Mouse (Mus musculus) urinary bladder, postnatal 36 days (tissue): ENCODE data around the gene Yipf3.

Experiments used
- DNase-seq, 2 experiments: peaks; one replicate each; pipeline ENCODE4 v3.0.0; 2022; ENCODE audit warnings: low spot score in 2 of 2, mixed read lengths in 1 of 2

The Yipf3 gene

DNA sequence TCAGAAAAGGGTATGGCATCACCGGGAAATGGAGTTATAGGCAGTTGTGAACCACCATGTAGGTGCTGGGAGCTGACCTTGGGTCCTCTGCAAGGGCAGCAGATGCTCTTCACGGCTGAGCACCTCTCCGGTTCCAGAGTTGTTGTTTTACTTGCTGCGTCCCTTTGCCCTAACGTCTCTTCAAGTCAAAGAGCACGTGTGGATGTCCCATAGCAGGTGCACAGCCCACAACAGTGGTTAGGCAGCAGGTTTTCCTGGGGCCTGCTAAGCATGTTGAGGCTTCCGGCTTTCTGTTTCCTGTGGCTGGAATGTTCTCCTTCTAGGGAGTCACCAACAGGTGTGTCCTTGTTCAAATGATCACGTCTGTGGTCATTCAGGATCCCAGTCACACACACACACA lies 36.0 kb downstream of the Yipf3 start:
- no peak for DNase-seq

DNA sequence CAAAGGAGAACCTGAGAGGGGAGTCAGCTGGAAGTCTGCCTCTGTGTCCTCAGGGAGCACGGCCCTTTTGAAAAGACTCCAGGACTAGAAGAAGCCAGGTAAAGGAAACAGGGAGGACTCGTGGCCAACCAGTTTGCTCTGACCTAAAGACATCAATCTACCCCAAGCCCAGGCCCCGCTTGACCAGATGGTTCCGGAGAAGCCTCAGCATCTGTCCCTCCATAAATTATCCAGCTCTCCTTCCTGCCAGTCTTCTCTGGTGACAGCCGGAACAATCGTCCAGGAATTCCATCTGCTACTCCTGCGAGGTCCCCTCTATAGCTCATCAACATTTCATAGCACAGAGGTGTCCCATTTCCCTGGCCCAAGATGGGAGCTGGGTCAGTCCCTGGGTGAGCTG lies 36.8 kb downstream of the Yipf3 start:
- no peak for DNase-seq

DNA sequence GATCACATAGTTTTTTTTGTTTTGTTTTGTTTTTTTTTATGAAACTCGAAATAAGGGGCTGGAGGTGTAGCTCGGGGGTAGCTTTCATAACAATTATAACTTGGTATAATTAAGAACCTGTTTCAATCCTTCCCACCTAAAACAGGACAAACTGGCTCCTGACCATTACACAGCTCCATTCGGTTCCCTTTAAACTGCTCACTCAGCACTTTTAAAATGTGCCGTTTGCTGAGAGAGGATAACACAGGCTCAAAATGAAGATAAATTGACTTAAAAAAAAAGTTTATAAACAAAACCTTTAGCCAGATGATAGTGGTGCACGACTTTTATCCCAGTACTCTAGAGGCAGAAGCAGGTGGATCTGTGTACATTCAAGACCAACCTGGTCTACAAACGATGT lies 37.5 kb downstream of the Yipf3 start:
- no peak for DNase-seq

DNA sequence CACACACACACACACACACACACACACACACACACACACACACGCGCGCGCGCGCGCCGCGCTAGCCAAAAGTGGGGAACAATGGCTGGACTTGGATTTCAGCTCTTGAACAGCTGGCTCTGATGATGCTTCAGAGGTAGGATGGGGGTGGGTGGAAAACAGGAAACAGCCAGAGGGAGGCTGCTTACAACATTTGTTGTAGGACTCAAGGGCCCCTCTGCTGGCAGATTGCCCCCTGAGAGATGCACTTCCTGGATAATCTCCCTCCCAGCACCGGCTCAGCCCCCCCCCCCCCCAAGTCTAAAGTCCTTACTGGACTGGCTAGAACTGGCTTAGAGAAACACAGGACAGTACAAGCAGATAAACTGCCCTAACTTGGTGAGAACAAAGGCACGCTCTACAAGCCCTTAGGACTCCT lies 39.8 kb downstream of the Yipf3 start:
- DNase-seq = no peak

DNA sequence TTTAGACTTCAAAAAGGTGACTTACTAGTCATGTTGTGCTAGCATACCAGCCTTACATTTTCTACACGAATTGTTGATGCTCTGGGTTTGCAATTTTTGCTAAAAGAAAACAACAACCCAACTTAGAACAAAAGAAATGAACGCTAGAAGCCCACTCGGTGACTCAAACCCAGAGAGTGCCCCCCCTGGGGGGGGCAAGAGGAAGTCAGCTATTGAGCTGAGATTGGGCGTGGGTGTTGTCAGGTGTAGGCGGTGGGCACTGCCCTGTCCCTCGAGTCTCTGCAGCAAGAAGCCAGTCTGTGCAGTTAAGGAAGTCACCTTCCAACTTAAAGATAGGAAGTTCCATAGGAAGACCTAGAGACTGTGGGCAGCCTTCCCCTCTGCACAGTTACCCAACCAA lies 48.7 kb downstream of the Yipf3 start:
- no peak for DNase-seq

DNA sequence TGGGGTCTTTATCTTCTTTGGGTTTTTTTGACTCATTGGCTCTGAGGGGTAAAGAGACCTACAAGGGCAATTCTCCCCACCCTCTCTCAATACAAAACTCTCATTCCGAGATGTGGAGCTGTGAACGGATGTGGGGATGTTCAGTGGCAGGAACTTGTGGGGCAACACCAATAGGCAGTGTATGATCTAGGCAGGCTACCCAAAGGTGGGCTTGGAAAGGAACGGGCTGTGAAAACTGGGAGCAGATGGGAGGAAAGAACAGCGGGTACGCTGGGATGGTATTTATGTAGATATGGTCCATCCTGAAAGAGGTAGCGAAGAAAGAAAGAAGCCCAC lies 49.1 kb downstream of the Yipf3 start:
- no peak for DNase-seq

DNA sequence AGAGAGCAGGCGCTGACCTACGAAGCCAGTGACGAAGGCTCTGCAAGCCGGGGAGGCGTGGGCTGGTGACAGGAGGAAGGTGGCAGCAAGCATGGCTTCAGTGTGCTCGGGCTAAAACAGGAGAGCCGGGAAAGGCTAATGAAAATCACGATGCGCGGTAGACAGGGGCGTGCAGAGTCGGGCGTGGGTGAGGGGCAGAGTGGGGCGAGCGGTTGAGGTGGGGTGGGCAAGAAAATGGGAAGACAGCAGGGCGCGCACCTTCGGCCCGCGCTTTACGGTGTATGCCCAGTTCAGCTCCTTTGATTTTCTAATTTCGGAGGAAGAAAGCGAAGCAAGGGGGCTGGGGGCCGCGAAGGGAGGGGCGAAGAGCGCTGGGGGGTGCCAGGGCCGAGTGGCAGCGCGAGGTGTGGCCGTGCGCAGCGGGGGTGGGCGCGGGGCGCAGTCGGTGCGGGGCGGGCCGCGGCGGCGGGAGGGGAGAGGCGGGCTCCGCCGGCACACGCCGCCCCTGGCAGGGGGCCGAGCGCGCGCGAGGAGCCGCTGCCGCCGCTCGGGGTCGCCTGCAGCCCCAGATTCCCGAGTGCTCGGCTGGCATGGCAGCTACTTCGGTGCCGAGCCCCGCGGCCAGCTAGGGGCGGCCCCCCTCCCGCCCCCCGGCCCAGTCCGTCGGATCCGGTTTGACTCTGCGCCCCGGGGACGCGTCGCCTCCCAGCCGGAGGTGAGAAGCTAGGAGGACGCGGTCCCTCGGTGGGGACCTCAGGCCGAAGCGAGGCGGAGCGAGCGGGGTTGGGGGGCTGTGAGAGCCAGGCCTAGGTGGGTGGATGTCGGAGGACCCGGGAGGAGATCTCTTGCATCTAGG lies 49.7 kb downstream of the Yipf3 start, which contains the start of gene Dlk2:
Gene Dlk2 (plus strand): TSS at position 58 of the 856 bp plus-strand sequence.
- DNase-seq = no peak

DNA sequence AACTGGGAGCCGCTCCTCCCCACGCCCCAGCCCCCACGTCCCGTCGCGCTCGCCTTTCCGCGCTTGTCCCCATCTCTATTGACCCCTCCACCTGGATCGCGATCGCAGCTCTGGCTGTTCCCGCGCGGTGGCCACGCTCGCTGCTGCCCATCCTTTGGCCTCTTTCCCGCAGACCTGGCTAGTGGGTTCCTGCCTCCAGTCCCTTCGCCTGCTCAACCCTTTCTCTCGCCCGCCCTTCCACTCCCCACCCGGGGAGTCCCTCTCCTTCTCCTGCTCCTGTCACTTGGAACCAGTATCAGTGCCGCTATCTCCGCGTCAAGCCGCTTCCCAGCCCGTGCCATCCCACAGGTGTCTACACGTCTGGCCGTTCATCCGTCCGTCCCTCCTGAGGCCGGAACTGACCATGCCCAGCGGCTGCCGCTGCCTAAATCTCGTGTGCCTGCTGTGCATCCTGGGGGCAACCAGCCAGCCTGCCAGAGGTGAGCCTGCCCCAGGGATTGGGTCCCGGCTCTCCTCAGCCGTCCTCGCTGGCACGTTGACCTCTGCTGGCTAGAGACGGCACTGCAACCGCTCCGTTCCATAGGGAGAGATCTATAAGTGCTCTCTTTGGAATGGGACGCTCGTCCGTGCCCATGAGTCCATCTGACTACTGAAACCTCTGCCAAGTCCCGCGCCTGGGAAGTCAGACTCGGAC lies 50.5 kb downstream of the Yipf3 start:
- DNase-seq = peak; percentile 83 to 84

DNA sequence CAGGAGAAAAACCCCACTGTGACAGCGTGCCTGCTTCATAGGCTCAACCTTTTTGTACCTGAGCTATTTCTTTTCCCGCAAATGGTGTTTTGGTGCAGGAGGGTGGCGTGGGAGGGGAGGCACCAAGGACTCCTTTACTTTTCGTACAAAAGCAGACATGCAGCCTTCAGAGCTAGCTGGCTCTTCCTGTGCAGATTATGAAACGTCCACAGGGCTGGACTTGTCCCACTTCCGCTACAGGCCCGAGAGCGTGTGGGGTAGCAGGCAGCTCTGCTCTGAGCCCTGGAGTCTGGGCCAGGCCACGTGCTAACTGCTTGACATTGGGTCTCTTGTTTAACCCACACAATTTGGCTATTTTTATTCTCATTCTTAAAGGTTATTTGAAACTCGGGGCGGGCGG lies 54.0 kb downstream of the Yipf3 start:
- DNase-seq = peak in 1 of 2 experiments; percentile 59
